Mouse (Mus musculus) neural tube, embryonic 10.5 days (tissue): ENCODE results near the gene Rab21.
A peak's percentile ranks its signal among the peaks of the same experiment; 100 is the strongest.
"Not testable (repeated sequence)": the region's sequence is repeated elsewhere in the genome, so short reads cannot be mapped to it uniquely, and the experiment has no call there.

Experiments
- DNase-seq: peaks from one replicate; pipeline ENCODE4 v3.0.0-alpha.2; 2017; ENCODE audit warnings: low spot score; ENCODE audit errors: extremely low spot score

Rab21 gene

GRCm38 (mm10) chr10:115329010-115329530 is 13.7 kb upstream of the Rab21 start:
- DNase-seq: no peak

GRCm38 (mm10) chr10:115328514-115328913 is 13.1 kb upstream of the Rab21 start:
- DNase-seq: no peak

- DNase-seq: peak; percentile 70
Measured at GRCm38 (mm10) chr10:115323295-115323694, 7.9 kb upstream of the Rab21 start.

- no peak for DNase-seq
Measured at GRCm38 (mm10) chr10:115321317-115322035, 6.1 kb upstream of the Rab21 start.

- not testable (repeated sequence) for DNase-seq
Measured at GRCm38 (mm10) chr10:115318388-115318787, 3.0 kb upstream of the Rab21 start.

GRCm38 (mm10) chr10:115316313-115316712 is 919 bp upstream of the Rab21 start:
- no peak for DNase-seq

- DNase-seq: no peak
Measured at GRCm38 (mm10) chr10:115314582-115315452, 577 bp downstream of the Rab21 start.

GRCm38 (mm10) chr10:115314287-115314581 is 1.2 kb downstream of the Rab21 start:
- DNase-seq: no peak

- DNase-seq: no peak
Measured at GRCm38 (mm10) chr10:115313641-115314286, 1.6 kb downstream of the Rab21 start.

GRCm38 (mm10) chr10:115312732-115313131 is 2.7 kb downstream of the Rab21 start:
- no peak for DNase-seq

- no peak for DNase-seq
Measured at GRCm38 (mm10) chr10:115312194-115312593, 3.2 kb downstream of the Rab21 start.

- DNase-seq: no peak
Measured at GRCm38 (mm10) chr10:115311263-115311965, 4.0 kb downstream of the Rab21 start.

GRCm38 (mm10) chr10:115309191-115309590 is 6.2 kb downstream of the Rab21 start:
- DNase-seq: no peak

- no peak for DNase-seq
Measured at GRCm38 (mm10) chr10:115307331-115307875, 8.0 kb downstream of the Rab21 start.

GRCm38 (mm10) chr10:115298683-115299082 is 16.7 kb downstream of the Rab21 start:
- DNase-seq: no peak

- DNase-seq: no peak
Measured at GRCm38 (mm10) chr10:115297582-115297981, 17.8 kb downstream of the Rab21 start.

- no peak for DNase-seq
Measured at GRCm38 (mm10) chr10:115296401-115296935, 18.9 kb downstream of the Rab21 start.

GRCm38 (mm10) chr10:115295162-115295561 is 20.2 kb downstream of the Rab21 start:
- no peak for DNase-seq

- DNase-seq: no peak
Measured at GRCm38 (mm10) chr10:115294715-115295114, 20.7 kb downstream of the Rab21 start.

- no peak for DNase-seq
Measured at GRCm38 (mm10) chr10:115293946-115294345, 21.4 kb downstream of the Rab21 start.

GRCm38 (mm10) chr10:115290671-115291070 is 24.7 kb downstream of the Rab21 start:
- no peak for DNase-seq
